Mouse (Mus musculus): ENCODE data around the gene Atf7ip.

GRCm38 (mm10) chr6:136644171-136644570 lies 138.2 kb downstream of the Atf7ip start:
- TF ChIP-seq POLR2A (IDR thresholded peaks at IDR 0.05; ENCODE audit: low read depth, low read length) (no peak), EP300 (IDR thresholded peaks at IDR 0.05; ENCODE audit: low read length) (no peak), USF1 (IDR thresholded peaks at IDR 0.05; ENCODE audit: low read depth, low read length) (no peak), CTCF (conservative IDR thresholded peaks at IDR 0.05 in 1 of 2, IDR thresholded peaks at IDR 0.05 in 1 of 2; ENCODE audit: low read depth in 2 of 2, low read length in 2 of 2) (peak; percentile 60 to 69), MAFK (IDR thresholded peaks at IDR 0.05; ENCODE audit: insufficient replicate concordance, low read length) (no peak), MEF2A (IDR thresholded peaks at IDR 0.05; ENCODE audit: borderline replicate concordance, low read depth, low read length) (no peak), GABPA (IDR thresholded peaks at IDR 0.05; ENCODE audit: insufficient replicate concordance, low read depth, low read length) (no peak), ETS1 (conservative IDR thresholded peaks at IDR 0.05; ENCODE audit: low read depth, low read length) (no peak), ZNF384 (IDR thresholded peaks at IDR 0.05; ENCODE audit: low read depth, low read length) (no peak), CHD2 (IDR thresholded peaks at IDR 0.05; ENCODE audit: low read length) (no peak), ELF1 (IDR thresholded peaks at IDR 0.05; ENCODE audit: low read depth, low read length) (no peak), HCFC1 (IDR thresholded peaks at IDR 0.05; ENCODE audit: low read depth, low read length) (no peak), MYC (IDR thresholded peaks at IDR 0.05; ENCODE audit: low read depth, low read length) (no peak)
